Mouse (Mus musculus) hindbrain, postnatal 0 days (tissue): ENCODE measurements at regions not wholly inside any gene's neighbourhood (a gene's known extent, or its start where the extent isn't known, plus 50 kb on each side); places are given as distances from the start of the nearest gene placed in this dataset.
A peak's percentile ranks its signal among the peaks of the same experiment; 100 is the strongest.

Source experiments
- ATAC-seq: fragments of 200-750 bp; cut with Nextera tagmentation; 2 replicates; pipeline ENCODE4 v1.8.0; 2017; ENCODE audit warnings: mild to moderate bottlenecking, moderate TSS enrichment, moderate library complexity
- DNase-seq: peaks from one replicate; pipeline ENCODE4 v3.0.0-alpha.2; 2015; ENCODE audit warnings: low spot score
- H3K27ac ChIP-seq: fragments of 300-500 bp; sonication (generic); 2 replicates; pipeline ENCODE4 v1.5.1; 2014; ENCODE audit warnings: mild to moderate bottlenecking
- H3K27me3 ChIP-seq: fragments of 300-500 bp; sonication (generic); 2 replicates; pipeline ENCODE4 v1.6.1; 2014; ENCODE audit warnings: low read length, mixed read lengths; ENCODE audit not compliant: insufficient read depth
- H3K36me3 ChIP-seq: fragments of 300-500 bp; sonication (generic); 2 replicates; pipeline ENCODE4 v1.6.1; 2014; ENCODE audit warnings: low read length, mixed read lengths; ENCODE audit not compliant: insufficient read depth
- H3K4me1 ChIP-seq: fragments of 300-500 bp; sonication (generic); 2 replicates; pipeline ENCODE4 v1.6.1; 2014; ENCODE audit warnings: antibody characterized with exemption, low read length, mixed read lengths; ENCODE audit not compliant: insufficient read depth
- H3K4me2 ChIP-seq: fragments of 300-500 bp; sonication (generic); 2 replicates; pipeline ENCODE4 v1.6.1; 2014; ENCODE audit warnings: low read depth, mild to moderate bottlenecking, low read length, moderate library complexity, mixed read lengths
- H3K4me3 ChIP-seq: fragments of 300-500 bp; sonication (generic); 2 replicates; pipeline ENCODE4 v1.5.1; 2014; ENCODE audit warnings: low read length
- H3K9ac ChIP-seq: fragments of 300-500 bp; sonication (generic); replicated peaks from 2 replicates; pipeline ENCODE4 v1.6.1; 2014; ENCODE audit warnings: mild to moderate bottlenecking, low read length, moderate library complexity, mixed read lengths
- H3K9me3 ChIP-seq: fragments of 300-500 bp; sonication (generic); 2 replicates; pipeline ENCODE4 v1.6.1; 2016; ENCODE audit warnings: low read length, mixed read lengths
- CTCF ChIP-seq: IDR thresholded peaks from 2 replicates; pipeline ENCODE4 v1.5.1; 2016; ENCODE audit warnings: antibody characterized with exemption, control low read depth, low read depth
- WGBS: fragments of 180-500 bp; shearing (Covaris S2); extraction: QIAGEN DNeasy Blood & Tissue Kit; methylation state at CpG from one replicate; pipeline ENCODE4 v1.1.7; 2014; 5-methylcytosine and 5-hydroxymethylcytosine counted together

DNA sequence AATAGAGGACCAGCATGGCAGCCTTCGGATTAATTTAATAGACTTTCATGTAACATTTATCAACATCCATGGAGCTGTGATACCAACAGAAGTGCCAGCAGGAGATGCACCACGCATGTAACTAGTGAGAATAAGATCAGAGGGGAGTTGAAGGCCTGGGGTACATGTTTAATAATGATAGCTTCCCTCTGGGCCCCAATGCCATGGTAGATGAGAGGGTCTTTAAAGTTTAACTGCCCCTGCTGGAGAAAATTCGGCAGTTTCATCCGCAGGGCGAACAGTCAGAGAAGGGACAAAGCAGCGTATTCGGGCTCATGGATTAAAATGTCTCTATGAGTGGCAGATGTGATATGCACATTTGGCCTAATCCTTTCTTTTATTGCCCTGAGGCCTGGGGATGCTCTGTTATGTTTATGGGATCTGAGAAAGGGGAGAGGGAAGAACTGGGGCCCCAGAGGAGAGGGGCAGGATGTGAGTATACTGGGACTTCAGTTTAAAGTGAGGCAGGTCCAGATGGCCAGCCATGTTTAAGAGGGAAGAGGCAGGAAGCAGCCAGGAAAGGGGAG, 114.1 kb downstream of the Pdgfra start:
- Histone ChIP-seq H3K4me3 (no peak overlapping the region), H3K4me1 (no peaks in the 10 kb centered on the region; the same call in 1 of the 2 replicates), H3K9ac (no peak overlapping the region), H3K27ac (no peak overlapping the region), H3K9me3 (no peaks in the 10 kb centered on the region), H3K27me3 (no peaks in the 10 kb centered on the region), H3K36me3 (no peaks in the 10 kb centered on the region), H3K4me2 (no peak overlapping the region)
- WGBS, result 67% methylated on average over 7 of the region's 7 CpGs
- ATAC-seq, result no peak
- no peak for DNase-seq
- 0 out of 2 replicates have a peak, but pooled peaks have one; percentile 3 for TF ChIP-seq CTCF

DNA sequence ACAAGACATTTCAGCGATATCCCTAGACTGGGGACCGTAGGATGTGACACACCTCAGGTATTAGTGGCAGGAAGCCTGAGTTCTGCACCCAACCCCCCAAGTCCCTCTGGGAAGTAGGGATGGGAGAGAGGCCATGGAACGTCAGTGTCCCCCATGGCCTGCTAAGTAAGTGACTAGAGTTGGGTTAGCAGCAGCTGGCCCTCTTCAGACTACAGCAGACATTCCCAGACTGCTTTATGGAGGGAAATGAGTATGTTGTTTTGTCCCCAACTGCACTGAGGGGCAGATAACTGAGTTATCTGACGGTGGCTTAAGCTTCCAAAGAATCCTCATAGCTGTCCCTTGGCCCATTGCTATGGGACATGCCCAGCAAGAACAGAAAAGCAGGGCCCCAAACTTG, 114.8 kb downstream of the Pdgfra start:
- 72% methylated on average over 4 of the region's 4 CpGs for WGBS
- Histone ChIP-seq H3K9ac (no peak overlapping the region), H3K36me3 (no peaks in the 10 kb centered on the region)

DNA sequence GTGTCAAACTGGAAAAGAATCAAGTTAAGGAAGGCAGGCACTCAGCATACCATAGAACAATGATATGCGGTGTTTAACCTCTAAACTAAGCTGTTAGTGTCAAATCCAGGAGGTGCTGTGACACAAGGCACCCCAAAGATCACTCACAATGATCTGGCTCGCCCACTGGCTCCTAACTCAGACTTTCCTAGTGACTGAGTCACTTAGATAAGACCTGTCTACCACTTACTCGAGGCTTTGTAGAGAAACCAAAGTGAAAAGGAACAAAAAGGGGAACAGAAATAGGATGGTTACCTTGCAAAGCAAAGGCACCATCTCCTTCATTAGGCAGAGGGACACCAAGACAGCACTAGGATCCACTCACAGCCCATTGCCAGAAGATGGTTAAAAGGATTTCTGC, 115.7 kb downstream of the Pdgfra start:
- no peak overlapping the region for H3K4me2 ChIP-seq
- WGBS, result 85% methylated on average over 3 of the region's 3 CpGs

More for the DNA sequence above, 114.8 kb downstream of the Pdgfra start:
- DNase-seq, result no peak
- Histone ChIP-seq H3K4me2 (no peak overlapping the region), H3K4me1 (no peaks in the 10 kb centered on the region; the same call in 1 of the 2 replicates), H3K27ac (no peak overlapping the region), H3K27me3 (no peaks in the 10 kb centered on the region), H3K4me3 (no peak overlapping the region), H3K9me3 (no peaks in the 10 kb centered on the region)
- ATAC-seq, result no peak
- TF ChIP-seq CTCF, result no peak

GRCm38 (mm10) chr5:75278041-75278440, 125.9 kb downstream of the Pdgfra start:
- Histone ChIP-seq H3K4me2 (no peak overlapping the region), H3K9me3 (no peaks in the 10 kb centered on the region), H3K4me1 (no peaks in the 10 kb centered on the region), H3K9ac (no peak overlapping the region), H3K27ac (no peak overlapping the region), H3K36me3 (no peaks in the 10 kb centered on the region), H3K4me3 (no peak overlapping the region), H3K27me3 (no peaks in the 10 kb centered on the region)
- ATAC-seq (no peak), DNase-seq (no peak)
- no peak for TF ChIP-seq CTCF
- whole genome bisulfite sequencing, result 87% methylated on average over 3 of the region's 3 CpGs

More for the DNA sequence above, 115.7 kb downstream of the Pdgfra start:
- H3K4me1 ChIP-seq, result no peaks in the 10 kb centered on the region; the same call in 1 of the 2 replicates
- H3K9me3 ChIP-seq, result no peaks in the 10 kb centered on the region
- H3K27ac ChIP-seq, result no peak overlapping the region
- no peak overlapping the region for H3K9ac ChIP-seq
- H3K36me3 ChIP-seq, result no peaks in the 10 kb centered on the region
- DNase-seq, result no peak
- H3K4me3 ChIP-seq, result no peak overlapping the region
- no peak for ATAC-seq
- TF ChIP-seq CTCF, result no peak
- H3K27me3 ChIP-seq, result no peaks in the 10 kb centered on the region

- 94% methylated on average over 1 of the region's 1 CpGs for WGBS
- no peaks in the 10 kb centered on the region for H3K4me1 ChIP-seq
- no peaks in the 10 kb centered on the region for H3K27me3 ChIP-seq
- no peak overlapping the region for H3K4me3 ChIP-seq
- no peaks in the 10 kb centered on the region for H3K9me3 ChIP-seq
- no peaks in the 10 kb centered on the region for H3K36me3 ChIP-seq
- no peak overlapping the region for H3K4me2 ChIP-seq
- H3K9ac ChIP-seq, result no peak overlapping the region
- DNase-seq, result no peak
- ATAC-seq, result no peak
- TF ChIP-seq CTCF, result no peak
- no peak overlapping the region for H3K27ac ChIP-seq
Measured at GRCm38 (mm10) chr5:75279561-75280171, 127.6 kb downstream of the Pdgfra start.

GRCm38 (mm10) chr5:75280698-75281097, 128.6 kb downstream of the Pdgfra start:
- ATAC-seq (no peak), DNase-seq (no peak)
- Histone ChIP-seq H3K27ac (no peak overlapping the region), H3K9ac (no peak overlapping the region), H3K27me3 (no peaks in the 10 kb centered on the region), H3K36me3 (no peaks in the 10 kb centered on the region), H3K9me3 (no peaks in the 10 kb centered on the region), H3K4me3 (no peak overlapping the region), H3K4me2 (no peak overlapping the region), H3K4me1 (no peaks in the 10 kb centered on the region)
- no peak for TF ChIP-seq CTCF
- 86% methylated on average over 3 of the region's 3 CpGs for WGBS

DNA sequence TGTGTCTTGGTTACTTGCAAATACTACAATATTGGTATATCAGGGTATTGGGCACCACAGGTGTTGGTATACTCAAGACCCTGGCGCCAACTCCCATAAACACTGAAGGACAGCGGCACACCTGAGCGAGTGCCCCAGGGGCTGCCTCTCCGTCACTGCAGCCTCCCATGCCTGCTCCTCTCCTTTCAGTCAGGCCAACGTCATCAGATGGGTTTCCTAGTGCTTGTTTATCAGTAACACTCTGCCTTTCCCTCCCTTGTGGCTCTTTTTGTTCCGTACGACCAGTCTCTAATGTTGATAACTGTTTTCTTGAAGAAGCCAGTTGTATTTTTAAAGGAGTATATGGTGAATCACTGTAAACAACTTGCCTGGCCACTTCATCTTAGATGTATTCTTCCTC, 129.4 kb downstream of the Pdgfra start:
- H3K4me1 ChIP-seq, result no peaks in the 10 kb centered on the region
- no peak overlapping the region for H3K9ac ChIP-seq
- H3K4me3 ChIP-seq, result no peak overlapping the region
- no peak for DNase-seq
- no peak for TF ChIP-seq CTCF
- H3K9me3 ChIP-seq, result no peaks in the 10 kb centered on the region
- no peak for ATAC-seq
- no peak overlapping the region for H3K27ac ChIP-seq
- H3K4me2 ChIP-seq, result no peak overlapping the region
- H3K27me3 ChIP-seq, result no peaks in the 10 kb centered on the region
- no peaks in the 10 kb centered on the region for H3K36me3 ChIP-seq
- 90% methylated on average over 7 of the region's 7 CpGs for WGBS
